Mouse (Mus musculus) heart, adult 2 months (tissue): ENCODE measurements around the gene Bcl9l.

Experiments
- CTCF ChIP-seq: fragments of 200-600 bp; IDR thresholded peaks from 2 replicates; pipeline ENCODE4 v1.8.1; 2022; ENCODE audit warnings: antibody characterized with exemption, mild to moderate bottlenecking, moderate library complexity
- EP300 ChIP-seq: fragments of 200-500 bp; IDR thresholded peaks from 2 replicates; pipeline ENCODE4 v1.6.1; 2011; ENCODE audit warnings: low read depth, low read length, control low read depth; ENCODE audit not compliant: insufficient read depth
- POLR2A ChIP-seq: fragments of 200-500 bp; IDR thresholded peaks from 2 replicates; pipeline ENCODE4 v1.6.1; 2011; ENCODE audit warnings: mild to moderate bottlenecking, low read depth, low read length, control low read depth; ENCODE audit not compliant: insufficient read depth

DNA sequence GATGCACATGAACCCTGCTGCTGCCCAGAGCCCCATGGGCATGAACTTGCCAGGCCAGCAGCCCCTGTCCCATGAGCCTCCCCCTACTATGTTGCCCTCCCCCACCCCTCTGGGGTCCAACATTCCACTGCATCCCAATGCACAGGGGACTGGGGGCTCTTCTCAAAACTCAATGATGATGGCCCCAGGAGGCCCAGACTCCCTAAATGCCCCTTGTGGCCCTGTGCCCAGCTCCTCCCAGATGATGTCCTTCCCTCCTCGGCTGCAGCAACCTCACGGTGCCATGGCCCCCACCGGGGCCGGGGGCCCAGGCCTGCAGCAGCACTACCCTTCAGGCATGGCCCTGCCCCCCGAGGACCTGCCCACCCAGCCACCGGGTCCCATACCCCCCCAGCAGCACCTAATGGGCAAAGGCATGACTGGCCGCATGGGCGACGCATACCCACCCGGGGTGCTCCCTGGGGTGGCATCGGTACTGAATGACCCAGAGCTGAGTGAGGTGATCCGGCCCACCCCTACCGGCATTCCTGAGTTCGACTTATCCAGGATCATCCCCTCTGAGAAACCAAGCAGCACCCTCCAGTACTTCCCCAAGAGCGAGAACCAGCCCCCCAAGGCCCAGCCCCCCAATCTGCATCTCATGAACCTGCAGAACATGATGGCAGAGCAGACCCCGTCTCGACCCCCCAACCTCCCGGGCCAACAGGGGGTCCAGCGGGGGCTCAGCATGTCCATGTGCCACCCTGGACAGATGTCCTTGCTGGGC lies 26.3 kb downstream of the Bcl9l start:
- TF ChIP-seq EP300 (no peak), POLR2A (no peak), CTCF (no peak)
